ENCODE assay signal across 14 mouse cellular contexts in genomic region chr10:70200889-70201500, GRCm38 (mm10). TPM values are rescaled to one million over a fixed set of nuclear protein-coding genes. Genes with fewer than 3 reads are reported as not detected.
DNase-seq lines count a peak whose midpoint lies in the region; ATAC-seq lines count a peak whose summit lies in the region.
"Had no signal": no experiment of that assay in that cellular context is flagged by ENCODE, and none has a peak within 500 bp of the region (broad histone marks: within the 10 kb centered on the region; RNA-seq: fewer than 3 reads in every experiment).

No protein-coding gene starts in this region.

- H3K27me3 ChIP-seq in hindbrain, embryonic 16.5 days (replicated peaks; ENCODE audit: control insufficient read depth, insufficient read depth, low read length): no peaks in the 10 kb centered on the region
- no peaks in the 10 kb centered on the region for H3K27me3 ChIP-seq in hindbrain, embryonic 12.5 days
- H3K27me3 ChIP-seq: heart, embryonic 15.5 days; intestine, embryonic 15.5 days had no signal

- H3K36me3 ChIP-seq in hindbrain, embryonic 16.5 days (ENCODE audit: control insufficient read depth, insufficient read depth, low read length): no peaks in the 10 kb centered on the region
- no peaks in the 10 kb centered on the region for H3K36me3 ChIP-seq in hindbrain, embryonic 12.5 days
- H3K36me3 ChIP-seq: heart, embryonic 15.5 days; intestine, embryonic 15.5 days had no signal

- H3K4me1 ChIP-seq in hindbrain, embryonic 16.5 days (ENCODE audit: control insufficient read depth, insufficient read depth, low read depth, low read length): no peaks in the 10 kb centered on the region; the same call in 1 of the 2 replicates
- no peaks in the 10 kb centered on the region; the same call in 1 of the 2 replicates for H3K4me1 ChIP-seq in hindbrain, embryonic 12.5 days

- no peak overlapping the region for H3K27ac ChIP-seq in hindbrain, embryonic 16.5 days (ENCODE audit: low read depth, low read length)
- no peak overlapping the region for H3K27ac ChIP-seq in hindbrain, embryonic 12.5 days
- H3K27ac ChIP-seq: heart, embryonic 15.5 days; intestine, embryonic 15.5 days had no signal

- DNase-seq in brain, adult 2 months (ENCODE audit: low read depth, low spot score): peak; percentile 31
- DNase-seq in lung, postnatal 10 days: peak; percentile 61
- peak; percentile 22 for DNase-seq in retina, embryonic 14.5 days (ENCODE audit: low spot score)
- DNase-seq in testis, postnatal 14 days (ENCODE audit: low spot score): no peak
- no peak for DNase-seq in kidney, adult 8-10 months
- DNase-seq: cerebellum, postnatal 36 days had no signal

- 52% methylated on average over 12 of the region's 12 CpGs for WGBS in hindbrain, embryonic 16.5 days
- 70% methylated on average over 12 of the region's 12 CpGs for WGBS in hindbrain, embryonic 12.5 days

- no peaks in the 10 kb centered on the region for H3K9me3 ChIP-seq in hindbrain, embryonic 16.5 days (ENCODE audit: control insufficient read depth, low read length)
- no peaks in the 10 kb centered on the region for H3K9me3 ChIP-seq in hindbrain, embryonic 12.5 days (replicated peaks)
- H3K9me3 ChIP-seq: heart, embryonic 15.5 days; intestine, embryonic 15.5 days had no signal

- H3K9ac ChIP-seq in hindbrain, embryonic 16.5 days (ENCODE audit: low read depth, low read length): no peak overlapping the region
- no peak overlapping the region for H3K9ac ChIP-seq in hindbrain, embryonic 12.5 days
- H3K9ac ChIP-seq: heart, embryonic 15.5 days; intestine, embryonic 15.5 days had no signal

- H3K4me2 ChIP-seq in hindbrain, embryonic 16.5 days (ENCODE audit: low read length): peak overlapping the region; percentile 5; the same call in 1 of the 2 replicates
- no peak overlapping the region for H3K4me2 ChIP-seq in hindbrain, embryonic 12.5 days (replicated peaks)
- H3K4me2 ChIP-seq: heart, embryonic 15.5 days; intestine, embryonic 15.5 days had no signal

- H3K4me3 ChIP-seq in hindbrain, embryonic 16.5 days (ENCODE audit: low read length): no peak overlapping the region
- H3K4me3 ChIP-seq in hindbrain, embryonic 12.5 days: no peak overlapping the region
- H3K4me3 ChIP-seq: heart, embryonic 15.5 days; intestine, embryonic 15.5 days; myocyte had no signal

- ATAC-seq in hindbrain, embryonic 16.5 days: no peak
- no peak for ATAC-seq in hindbrain, embryonic 12.5 days (ENCODE audit: low FRiP score)
- no peak for ATAC-seq in inflammation-experienced regulatory T-cells, adult 6 months
- ATAC-seq: intestine, embryonic 15.5 days had no signal

RNA-seq across cellular contexts. Expression of gene Mrln, which starts 3.5 kb away (rescaled TPM):
- polyA plus RNA-seq in hindbrain, embryonic 16.5 days (2015; fragmentation: Nextera tagmentation; extraction: Ambion mirVana): 0.94 and 3.6 TPM in 2 replicates
- polyA plus RNA-seq in hindbrain, embryonic 12.5 days (2016; fragmentation: Nextera tagmentation; extraction: Ambion mirVana): 3.8 and 7.2 TPM in 2 replicates
- not detected for polyA plus RNA-seq in inflammation-experienced regulatory T-cells, adult 6 months (2017; shearing (Covaris generic))
- polyA plus RNA-seq: large intestine, adult 2 months; spleen, adult 2 months had no signal

RNA-seq across cellular contexts. Expression of gene Slc16a9, which starts 43.9 kb away (rescaled TPM):
- polyA plus RNA-seq in hindbrain, embryonic 16.5 days (2015; fragmentation: Nextera tagmentation; extraction: Ambion mirVana): 2.4 and 3.8 TPM in 2 replicates
- 1.3 and 1.4 TPM in 2 replicates for polyA plus RNA-seq in hindbrain, embryonic 12.5 days (2016; fragmentation: Nextera tagmentation; extraction: Ambion mirVana)
- polyA plus RNA-seq in inflammation-experienced regulatory T-cells, adult 6 months (2017; shearing (Covaris generic)): not detected

Comparison
In these comparisons a context has a peak if more than half of its experiments do, and no peak if none do; other contexts are left out.
1. DNase-seq: peak in brain, adult 2 months (single experiment), lung, postnatal 10 days (single experiment) and retina, embryonic 14.5 days (single experiment); none in testis, postnatal 14 days (single experiment) and kidney, adult 8-10 months (0 of 2).